Mouse (Mus musculus): Measurements from ENCODE around the gene Hba-a1. TPM values are rescaled to one million over a fixed set of nuclear protein-coding genes. Genes with fewer than 3 reads are reported as not detected.
"Not testable (repeated sequence)": the region's sequence is repeated elsewhere in the genome, so short reads cannot be mapped to it uniquely, and the experiment has no call there.

Gene Hba-a1
- polyA plus RNA-seq, 1 experiment from 2014 or later = 2,517 TPM

GRCm38 (mm10) chr11:32268952-32269351 lies 14.4 kb upstream of the Hba-a1 start:
- no peak for DNase-seq (ENCODE audit: low spot score)
- no peak overlapping the region for H3K27ac ChIP-seq
- no peak overlapping the region for H3K4me3 ChIP-seq (replicated peaks; ENCODE audit: low read length)
- ATAC-seq (ENCODE audit: low FRiP score) = no peak
- H3K9ac ChIP-seq = no peak overlapping the region
- H3K4me1 ChIP-seq (replicated peaks; ENCODE audit: control insufficient read depth, insufficient read depth, low read length) = peaks cover 20% of the 10 kb centered on the region
- H3K4me2 ChIP-seq (replicated peaks) = no peak overlapping the region
- H3K27me3 ChIP-seq (ENCODE audit: control insufficient read depth, insufficient read depth, low read length) = no peaks in the 10 kb centered on the region
- H3K9me3 ChIP-seq (ENCODE audit: control insufficient read depth, low read length) = no peaks in the 10 kb centered on the region
- 88% methylated on average over 5 of the region's 5 CpGs for WGBS
- H3K36me3 ChIP-seq (replicated peaks; ENCODE audit: control insufficient read depth, insufficient read depth) = no peaks in the 10 kb centered on the region

GRCm38 (mm10) chr11:32271178-32271577 lies 12.1 kb upstream of the Hba-a1 start:
- Histone ChIP-seq H3K27ac (no peak overlapping the region), H3K27me3 (ENCODE audit: control insufficient read depth, insufficient read depth, low read length) (no peaks in the 10 kb centered on the region), H3K4me3 (replicated peaks; ENCODE audit: low read length) (no peak overlapping the region), H3K4me1 (replicated peaks; ENCODE audit: control insufficient read depth, insufficient read depth, low read length) (peaks cover 11% of the 10 kb centered on the region), H3K9ac (no peak overlapping the region), H3K4me2 (replicated peaks) (no peak overlapping the region), H3K9me3 (ENCODE audit: control insufficient read depth, low read length) (no peaks in the 10 kb centered on the region), H3K36me3 (replicated peaks; ENCODE audit: control insufficient read depth, insufficient read depth) (no peaks in the 10 kb centered on the region)
- 46% methylated on average over 4 of the region's 4 CpGs for WGBS
- DNase-seq (ENCODE audit: low spot score) (no peak), ATAC-seq (ENCODE audit: low FRiP score) (no peak)

GRCm38 (mm10) chr11:32276347-32276746 lies 7.0 kb upstream of the Hba-a1 start, which contains the start of gene Hba-x:
Hba-x (plus strand) TSS chr11:32276400.
- H3K27ac ChIP-seq = no peak within 1 kb of the TSS
- no peaks in the 10 kb centered on the region for H3K27me3 ChIP-seq (ENCODE audit: control insufficient read depth, insufficient read depth, low read length)
- no peaks in the 10 kb centered on the region for H3K4me1 ChIP-seq (replicated peaks; ENCODE audit: control insufficient read depth, insufficient read depth, low read length)
- no peaks in the 10 kb centered on the region for H3K36me3 ChIP-seq (replicated peaks; ENCODE audit: control insufficient read depth, insufficient read depth)
- 77% methylated on average over 3 of the region's 3 CpGs for WGBS
- no peak within 1 kb of the TSS for H3K4me2 ChIP-seq (replicated peaks)
- no peak within 1 kb of the TSS for H3K9ac ChIP-seq
- no peak for DNase-seq (ENCODE audit: low spot score)
- no peak for ATAC-seq (ENCODE audit: low FRiP score)
- no peaks in the 10 kb centered on the region for H3K9me3 ChIP-seq (ENCODE audit: control insufficient read depth, low read length)
- H3K4me3 ChIP-seq (replicated peaks; ENCODE audit: low read length) = no peak within 1 kb of the TSS

GRCm38 (mm10) chr11:32277736-32278457 lies 5.4 kb upstream of the Hba-a1 start:
- no peak for DNase-seq (ENCODE audit: low spot score)
- Histone ChIP-seq H3K27ac (no peak overlapping the region), H3K4me3 (replicated peaks; ENCODE audit: low read length) (no peak overlapping the region), H3K4me1 (replicated peaks; ENCODE audit: control insufficient read depth, insufficient read depth, low read length) (no peaks in the 10 kb centered on the region), H3K9me3 (ENCODE audit: control insufficient read depth, low read length) (no peaks in the 10 kb centered on the region), H3K9ac (no peak overlapping the region), H3K27me3 (ENCODE audit: control insufficient read depth, insufficient read depth, low read length) (no peaks in the 10 kb centered on the region), H3K4me2 (replicated peaks) (no peak overlapping the region), H3K36me3 (replicated peaks; ENCODE audit: control insufficient read depth, insufficient read depth) (no peaks in the 10 kb centered on the region)
- ATAC-seq (ENCODE audit: low FRiP score) = no peak
- WGBS = 72% methylated on average over 21 of the region's 21 CpGs

- no peak overlapping the region for H3K27ac ChIP-seq
- H3K27me3 ChIP-seq (ENCODE audit: control insufficient read depth, insufficient read depth, low read length) = no peaks in the 10 kb centered on the region
- DNase-seq (ENCODE audit: low spot score) (no peak), ATAC-seq (ENCODE audit: low FRiP score) (no peak)
- no peaks in the 10 kb centered on the region for H3K9me3 ChIP-seq (ENCODE audit: control insufficient read depth, low read length)
- H3K9ac ChIP-seq = no peak overlapping the region
- H3K4me3 ChIP-seq (replicated peaks; ENCODE audit: low read length) = no peak overlapping the region
- H3K4me2 ChIP-seq (replicated peaks) = no peak overlapping the region
- no peaks in the 10 kb centered on the region for H3K4me1 ChIP-seq (replicated peaks; ENCODE audit: control insufficient read depth, insufficient read depth, low read length)
- H3K36me3 ChIP-seq (replicated peaks; ENCODE audit: control insufficient read depth, insufficient read depth) = no peaks in the 10 kb centered on the region
- 86% methylated on average over 12 of the region's 12 CpGs for WGBS
Observed at GRCm38 (mm10) chr11:32278458-32278957, 4.8 kb upstream of the Hba-a1 start.

GRCm38 (mm10) chr11:32280646-32281045 lies 2.7 kb upstream of the Hba-a1 start:
- DNase-seq (ENCODE audit: low spot score) (no peak), ATAC-seq (ENCODE audit: low FRiP score) (no peak)
- Histone ChIP-seq H3K27ac (no peak overlapping the region), H3K9ac (no peak overlapping the region), H3K9me3 (ENCODE audit: control insufficient read depth, low read length) (no peaks in the 10 kb centered on the region), H3K4me1 (replicated peaks; ENCODE audit: control insufficient read depth, insufficient read depth, low read length) (no peaks in the 10 kb centered on the region), H3K4me2 (replicated peaks) (no peak overlapping the region), H3K36me3 (replicated peaks; ENCODE audit: control insufficient read depth, insufficient read depth) (no peaks in the 10 kb centered on the region), H3K27me3 (ENCODE audit: control insufficient read depth, insufficient read depth, low read length) (no peaks in the 10 kb centered on the region), H3K4me3 (replicated peaks; ENCODE audit: low read length) (no peak overlapping the region)
- 76% methylated on average over 2 of the region's 2 CpGs for WGBS

GRCm38 (mm10) chr11:32281416-32282144 lies 1.7 kb upstream of the Hba-a1 start:
- 47% methylated on average over 1 of the region's 1 CpGs for WGBS
- H3K9me3 ChIP-seq (ENCODE audit: control insufficient read depth, low read length) = no peaks in the 10 kb centered on the region

GRCm38 (mm10) chr11:32284582-32284981 lies 1.3 kb downstream of the Hba-a1 start:
- WGBS = 53% methylated on average over 2 of the region's 2 CpGs
- not testable (repeated sequence) for H3K4me1 ChIP-seq (replicated peaks; ENCODE audit: control insufficient read depth, insufficient read depth, low read length); DNase-seq (ENCODE audit: low spot score); H3K9ac ChIP-seq; H3K4me2 ChIP-seq (replicated peaks); H3K27ac ChIP-seq; H3K4me3 ChIP-seq (replicated peaks; ENCODE audit: low read length); ATAC-seq (ENCODE audit: low FRiP score); H3K9me3 ChIP-seq (ENCODE audit: control insufficient read depth, low read length); H3K27me3 ChIP-seq (ENCODE audit: control insufficient read depth, insufficient read depth, low read length); H3K36me3 ChIP-seq (replicated peaks; ENCODE audit: control insufficient read depth, insufficient read depth)

More at GRCm38 (mm10) chr11:32281416-32282144, 1.7 kb upstream of the Hba-a1 start:
- H3K9ac ChIP-seq = no peak overlapping the region
- no peak overlapping the region for H3K4me2 ChIP-seq (replicated peaks)
- no peaks in the 10 kb centered on the region for H3K27me3 ChIP-seq (ENCODE audit: control insufficient read depth, insufficient read depth, low read length)
- no peaks in the 10 kb centered on the region for H3K36me3 ChIP-seq (replicated peaks; ENCODE audit: control insufficient read depth, insufficient read depth)
- no peak for DNase-seq (ENCODE audit: low spot score)
- no peak overlapping the region for H3K27ac ChIP-seq
- H3K4me1 ChIP-seq (replicated peaks; ENCODE audit: control insufficient read depth, insufficient read depth, low read length) = no peaks in the 10 kb centered on the region
- ATAC-seq (ENCODE audit: low FRiP score) = no peak
- H3K4me3 ChIP-seq (replicated peaks; ENCODE audit: low read length) = no peak overlapping the region

GRCm38 (mm10) chr11:32285031-32285775 lies 1.9 kb downstream of the Hba-a1 start:
- Histone ChIP-seq H3K27me3 (ENCODE audit: control insufficient read depth, insufficient read depth, low read length) (no peaks in the 10 kb centered on the region), H3K36me3 (replicated peaks; ENCODE audit: control insufficient read depth, insufficient read depth) (no peaks in the 10 kb centered on the region), H3K9ac (no peak overlapping the region), H3K4me3 (replicated peaks; ENCODE audit: low read length) (no peak overlapping the region), H3K27ac (no peak overlapping the region), H3K4me2 (replicated peaks) (no peak overlapping the region), H3K4me1 (replicated peaks; ENCODE audit: control insufficient read depth, insufficient read depth, low read length) (no peaks in the 10 kb centered on the region), H3K9me3 (ENCODE audit: control insufficient read depth, low read length) (no peaks in the 10 kb centered on the region)
- DNase-seq (ENCODE audit: low spot score) (no peak), ATAC-seq (ENCODE audit: low FRiP score) (no peak)
- WGBS = 87% methylated on average over 7 of the region's 7 CpGs

Measured in hindbrain, embryonic 14.5 days (tissue).